Mouse (Mus musculus) midbrain, embryonic 10.5 days (tissue): ENCODE measurements around the gene Gpnmb. TPM values are rescaled to one million over a fixed set of nuclear protein-coding genes. Genes with fewer than 3 reads are reported as not detected.

Experiments used
- DNase-seq: peaks from one replicate; pipeline ENCODE4 v3.0.0-alpha.2; 2017; ENCODE audit warnings: low spot score
- H3K27ac ChIP-seq: fragments of 300-500 bp; sonication (generic); replicated peaks from 2 replicates; pipeline ENCODE4 v1.5.1; 2016; ENCODE audit warnings: mild to moderate bottlenecking
- H3K27me3 ChIP-seq: fragments of 300-500 bp; sonication (generic); 2 replicates; pipeline ENCODE4 v1.6.1; 2016; ENCODE audit warnings: low read depth, mild to moderate bottlenecking; ENCODE audit not compliant: poor library complexity, severe bottlenecking
- H3K36me3 ChIP-seq: fragments of 300-500 bp; sonication (generic); 2 replicates; pipeline ENCODE4 v1.6.1; 2016; ENCODE audit warnings: mild to moderate bottlenecking, moderate library complexity
- H3K4me1 ChIP-seq: fragments of 300-500 bp; sonication (generic); 2 replicates; pipeline ENCODE4 v1.6.1; 2016
- H3K4me3 ChIP-seq: fragments of 300-500 bp; sonication (generic); 2 replicates; pipeline ENCODE4 v1.5.1; 2016; ENCODE audit warnings: mild to moderate bottlenecking, moderate library complexity
- H3K9me3 ChIP-seq: fragments of 300-500 bp; sonication (generic); replicated peaks from 2 replicates; pipeline ENCODE4 v1.6.1; 2016; ENCODE audit warnings: mild to moderate bottlenecking
- WGBS: fragments of 180-500 bp; shearing (Covaris S2); methylation state at CpG from one replicate; pipeline ENCODE4 v1.1.7; 2016; 5-methylcytosine and 5-hydroxymethylcytosine counted together
- polyA plus RNA-seq: library from polyadenylated mRNA; unstranded; fragments of >200 nt; fragmentation: Nextera tagmentation; extraction: Ambion mirVana; gene quantifications from 2 replicates; pipeline ENCODE4 v1.2.1, GENCODE M21; 2016

Gpnmb gene
- polyA plus RNA-seq, 1 experiment from 2014 or later: 0.79 TPM

DNA sequence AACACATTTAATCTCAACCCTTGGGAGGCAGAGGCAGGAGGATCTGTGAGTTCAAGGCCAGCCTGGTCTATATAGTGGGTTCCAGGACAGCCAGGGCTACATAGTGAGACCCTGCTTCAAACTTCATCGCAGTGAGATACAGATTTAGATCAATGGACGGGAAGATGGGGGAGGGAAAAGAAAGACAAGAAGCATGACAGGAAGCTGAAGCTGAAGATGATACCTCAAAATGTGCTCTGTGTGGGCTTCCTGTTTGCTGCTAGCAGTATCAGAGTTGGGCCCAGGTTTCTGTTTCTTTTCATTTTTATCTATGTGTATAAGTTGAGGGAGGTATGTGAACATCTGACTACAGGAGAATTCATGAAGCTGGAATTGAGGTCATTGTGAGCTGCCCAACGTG is 22.9 kb upstream of the Gpnmb start:
- DNase-seq: no peak
- H3K4me3 ChIP-seq: no peak overlapping the region
- WGBS: 79% methylated on average over 3 of the region's 3 CpGs
- no peaks in the 10 kb centered on the region for H3K27me3 ChIP-seq
- H3K36me3 ChIP-seq: no peaks in the 10 kb centered on the region
- no peak overlapping the region for H3K27ac ChIP-seq
- 0 out of 2 replicates have a peak, but pooled peaks cover 5% of the 10 kb centered on the region for H3K9me3 ChIP-seq
- peaks cover 5% of the 10 kb centered on the region for H3K4me1 ChIP-seq

DNA sequence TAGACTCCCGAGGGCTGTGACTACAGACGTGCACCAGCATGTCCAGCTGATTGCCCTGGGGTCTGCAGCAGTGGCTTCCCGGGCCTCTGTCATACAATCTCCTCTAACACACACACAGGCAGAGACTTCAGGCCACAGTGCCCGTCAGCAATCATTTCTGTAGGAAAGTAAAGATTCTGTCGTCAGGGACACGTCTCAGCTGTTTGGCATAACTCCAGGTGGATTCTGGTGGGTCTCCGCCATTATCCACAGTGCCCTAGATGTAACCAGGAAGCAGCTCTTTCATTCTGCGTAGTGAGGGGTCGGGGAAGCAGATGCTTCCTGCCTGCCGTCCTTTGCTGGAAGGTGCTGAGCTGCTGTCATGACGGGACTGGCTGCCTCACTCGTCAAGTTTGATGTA is 19.2 kb upstream of the Gpnmb start:
- Histone ChIP-seq H3K9me3 (no peaks in the 10 kb centered on the region), H3K4me3 (no peak overlapping the region), H3K27me3 (no peaks in the 10 kb centered on the region), H3K36me3 (no peaks in the 10 kb centered on the region), H3K4me1 (peaks cover 7% of the 10 kb centered on the region; the same call in 1 of the 2 replicates), H3K27ac (no peak overlapping the region)
- no peak for DNase-seq
- 83% methylated on average over 12 of the region's 12 CpGs for WGBS

DNA sequence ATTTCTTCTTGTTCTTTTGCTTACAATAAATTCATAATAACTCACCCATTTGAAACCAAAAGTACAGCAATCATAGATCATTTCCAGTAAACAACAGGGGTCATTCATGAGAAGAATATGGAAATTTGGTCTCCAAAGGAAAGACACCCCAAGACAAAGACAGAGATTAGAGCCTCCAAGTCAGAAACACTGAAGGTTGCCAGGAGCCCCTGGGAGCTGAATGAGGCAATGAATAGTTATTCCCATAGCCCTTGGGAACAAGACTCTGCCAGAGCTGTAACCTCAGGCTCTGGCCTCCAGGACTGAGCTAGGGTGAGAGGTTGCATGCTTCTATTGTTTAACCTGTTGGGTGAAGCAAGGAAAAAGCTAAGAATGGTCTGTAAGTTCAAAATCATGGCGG is 17.0 kb upstream of the Gpnmb start:
- DNase-seq: no peak
- no peaks in the 10 kb centered on the region for H3K9me3 ChIP-seq
- 95% methylated on average over 1 of the region's 1 CpGs for WGBS
- no peaks in the 10 kb centered on the region for H3K27me3 ChIP-seq
- no peaks in the 10 kb centered on the region for H3K36me3 ChIP-seq
- no peak overlapping the region for H3K4me3 ChIP-seq
- peaks cover 7% of the 10 kb centered on the region; the same call in 1 of the 2 replicates for H3K4me1 ChIP-seq
- H3K27ac ChIP-seq: no peak overlapping the region

DNA sequence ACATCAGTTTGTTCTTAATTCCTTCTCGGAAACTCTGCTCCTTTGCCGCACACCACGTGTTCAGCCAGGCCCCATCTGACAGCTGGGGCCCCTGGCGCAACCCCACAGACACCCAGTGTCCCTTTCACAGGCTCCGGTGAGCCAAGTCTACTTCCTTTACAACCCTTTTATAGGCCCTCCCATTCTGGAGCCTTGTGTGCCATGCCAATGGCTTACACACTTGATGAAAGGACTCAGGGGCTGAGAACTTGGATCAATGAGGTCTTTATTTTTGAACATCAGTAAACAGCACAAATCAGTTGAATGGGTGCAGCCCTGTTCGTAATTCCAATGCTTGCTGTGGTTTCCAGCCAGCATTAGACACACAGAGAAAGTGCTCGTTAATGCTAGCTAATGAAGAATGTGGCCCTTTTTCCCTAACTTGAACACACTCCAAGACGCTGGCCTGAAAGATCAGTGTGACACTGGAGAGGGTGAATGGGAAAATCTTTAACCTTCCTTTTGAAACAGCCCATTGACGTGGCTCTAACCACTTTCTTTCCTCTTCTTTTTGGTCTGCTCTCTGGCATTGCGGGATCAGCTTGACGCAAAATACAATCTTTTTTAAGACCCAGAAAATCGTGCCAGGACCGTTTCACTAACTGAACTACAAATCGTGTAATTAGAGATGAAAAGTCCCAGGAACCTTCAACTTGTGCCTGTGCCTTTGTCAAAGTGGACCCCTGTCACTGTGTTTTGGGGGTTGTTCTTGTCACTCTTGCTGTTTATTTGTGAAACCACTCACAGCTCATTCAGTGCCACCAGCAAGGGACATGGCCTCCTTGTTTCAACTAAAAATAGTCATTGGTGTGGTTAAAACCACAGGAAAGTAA is 15.0 kb upstream of the Gpnmb start:
- Histone ChIP-seq H3K27ac (no peak overlapping the region), H3K36me3 (no peaks in the 10 kb centered on the region), H3K27me3 (no peaks in the 10 kb centered on the region), H3K4me3 (no peak overlapping the region), H3K9me3 (no peaks in the 10 kb centered on the region), H3K4me1 (peaks cover 7% of the 10 kb centered on the region; the same call in 1 of the 2 replicates)
- DNase-seq: no peak
- 78% methylated on average over 14 of the region's 14 CpGs for WGBS

DNA sequence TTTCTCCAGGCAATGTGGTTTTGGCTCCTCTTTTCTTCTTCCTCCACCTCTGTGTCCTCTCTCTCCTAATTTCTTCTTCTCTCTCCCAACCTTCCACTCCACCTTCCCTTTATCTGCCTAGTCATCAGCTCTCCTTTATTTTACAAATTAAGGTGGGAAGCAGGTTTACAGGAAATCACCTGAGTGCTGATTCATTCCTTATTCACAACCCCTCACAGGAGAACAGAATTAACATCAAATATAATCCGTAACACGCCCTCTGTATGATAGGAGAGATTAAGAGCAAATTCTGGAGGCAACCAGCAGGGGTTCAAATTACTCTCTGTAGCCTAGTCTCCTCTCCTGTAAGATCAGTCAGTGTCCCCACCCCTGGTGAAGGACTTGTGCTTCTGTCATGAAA is 14.0 kb upstream of the Gpnmb start:
- Histone ChIP-seq H3K4me3 (no peak overlapping the region), H3K9me3 (no peaks in the 10 kb centered on the region), H3K4me1 (peaks cover 7% of the 10 kb centered on the region; the same call in 1 of the 2 replicates), H3K27me3 (no peaks in the 10 kb centered on the region), H3K27ac (no peak overlapping the region), H3K36me3 (no peaks in the 10 kb centered on the region)
- DNase-seq: no peak
- 91% methylated on average over 2 of the region's 2 CpGs for WGBS

DNA sequence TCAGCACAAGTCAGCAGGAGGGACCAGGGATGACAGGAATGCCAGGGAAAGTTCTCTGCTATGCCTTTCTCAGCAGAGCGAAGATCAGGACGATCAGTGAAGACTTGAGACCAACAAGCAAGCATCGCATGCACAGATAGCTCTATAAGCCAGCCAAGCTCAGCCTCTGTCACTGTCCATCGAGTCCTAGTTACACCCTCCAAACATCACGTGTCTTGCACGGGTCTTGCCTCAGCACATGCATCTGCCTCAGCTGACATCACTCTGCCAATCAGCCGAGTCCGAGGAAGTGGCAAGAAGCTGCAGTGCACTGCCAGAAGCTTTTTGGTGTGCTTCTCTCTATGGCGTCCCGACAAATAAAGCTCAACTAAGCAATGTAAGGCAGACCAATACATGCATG is 13.0 kb upstream of the Gpnmb start:
- peaks cover 7% of the 10 kb centered on the region; the same call in 1 of the 2 replicates for H3K4me1 ChIP-seq
- 87% methylated on average over 10 of the region's 10 CpGs for WGBS
- no peak overlapping the region for H3K27ac ChIP-seq
- no peak for DNase-seq
- no peaks in the 10 kb centered on the region for H3K9me3 ChIP-seq
- no peak overlapping the region for H3K4me3 ChIP-seq
- no peaks in the 10 kb centered on the region for H3K27me3 ChIP-seq
- no peaks in the 10 kb centered on the region for H3K36me3 ChIP-seq

DNA sequence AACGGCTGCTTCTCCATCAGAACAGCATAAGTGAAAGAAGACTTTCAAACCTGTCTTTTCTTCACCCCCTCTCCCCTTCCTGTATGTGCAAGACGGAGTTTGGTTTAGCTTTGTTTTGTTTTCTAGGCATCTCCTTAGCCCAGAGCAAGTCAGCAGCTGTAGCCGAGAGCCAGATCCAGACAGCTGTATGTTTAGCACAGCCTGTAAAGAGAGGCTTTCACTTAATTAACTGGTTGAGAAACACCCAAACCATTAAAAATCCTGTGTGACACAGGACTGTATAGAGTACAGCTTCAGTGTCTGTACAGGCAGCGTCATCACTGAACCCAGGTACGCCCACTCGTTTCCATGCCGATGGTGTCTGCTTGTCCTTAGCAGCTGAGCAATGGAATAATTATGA is 11.1 kb upstream of the Gpnmb start:
- WGBS: 95% methylated on average over 7 of the region's 7 CpGs
- Histone ChIP-seq H3K9me3 (no peaks in the 10 kb centered on the region), H3K27me3 (no peaks in the 10 kb centered on the region), H3K4me1 (peaks cover 7% of the 10 kb centered on the region; the same call in 1 of the 2 replicates), H3K36me3 (no peaks in the 10 kb centered on the region), H3K27ac (no peak overlapping the region), H3K4me3 (no peak overlapping the region)
- no peak for DNase-seq

DNA sequence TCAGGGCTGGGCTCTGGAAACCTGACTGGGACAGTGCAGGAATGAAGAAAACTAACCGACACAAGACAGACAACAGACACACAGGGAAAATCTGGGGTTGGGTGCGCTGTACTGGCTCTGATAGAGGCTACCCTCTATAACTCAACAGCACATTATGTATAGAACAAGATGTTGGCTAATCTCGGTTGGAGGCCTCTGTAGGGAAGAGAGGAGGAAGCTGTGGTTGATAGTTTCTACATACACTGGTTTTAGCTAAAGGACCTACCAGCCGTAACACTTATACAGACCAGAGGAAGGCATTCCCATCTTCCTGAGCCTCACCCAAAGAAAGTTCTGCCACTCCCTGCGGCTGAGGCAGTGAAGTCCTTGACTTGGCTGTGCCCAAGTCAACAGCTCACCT is 9.8 kb upstream of the Gpnmb start:
- Histone ChIP-seq H3K9me3 (no peaks in the 10 kb centered on the region), H3K27me3 (no peaks in the 10 kb centered on the region), H3K27ac (no peak overlapping the region), H3K4me1 (no peaks in the 10 kb centered on the region), H3K36me3 (no peaks in the 10 kb centered on the region), H3K4me3 (no peak overlapping the region)
- WGBS: 95% methylated on average over 5 of the region's 5 CpGs
- DNase-seq: no peak

DNA sequence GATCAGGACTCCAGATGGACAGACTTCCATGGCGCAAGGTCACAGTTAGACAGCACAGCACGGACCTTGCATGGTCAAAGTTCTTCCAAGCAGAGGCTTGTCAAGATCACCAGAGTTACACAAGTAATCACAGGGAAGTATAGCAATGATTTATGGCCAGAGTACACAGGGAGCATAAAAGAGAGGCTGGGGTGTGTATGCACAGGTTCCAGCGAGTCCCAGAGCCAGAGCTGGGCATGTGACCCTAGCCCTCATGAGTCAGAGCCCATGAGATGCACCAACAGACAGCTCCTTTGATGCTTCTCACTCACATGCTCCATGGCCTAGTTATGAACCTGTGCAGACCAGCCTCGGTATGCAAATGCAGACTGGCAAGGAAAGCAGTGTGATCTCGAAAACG is 8.3 kb upstream of the Gpnmb start:
- H3K27me3 ChIP-seq: no peaks in the 10 kb centered on the region
- no peak overlapping the region for H3K27ac ChIP-seq
- no peaks in the 10 kb centered on the region for H3K36me3 ChIP-seq
- no peaks in the 10 kb centered on the region for H3K9me3 ChIP-seq
- H3K4me1 ChIP-seq: no peaks in the 10 kb centered on the region; the same call in 1 of the 2 replicates
- WGBS: 89% methylated on average over 6 of the region's 6 CpGs
- no peak for DNase-seq
- H3K4me3 ChIP-seq: no peak overlapping the region

DNA sequence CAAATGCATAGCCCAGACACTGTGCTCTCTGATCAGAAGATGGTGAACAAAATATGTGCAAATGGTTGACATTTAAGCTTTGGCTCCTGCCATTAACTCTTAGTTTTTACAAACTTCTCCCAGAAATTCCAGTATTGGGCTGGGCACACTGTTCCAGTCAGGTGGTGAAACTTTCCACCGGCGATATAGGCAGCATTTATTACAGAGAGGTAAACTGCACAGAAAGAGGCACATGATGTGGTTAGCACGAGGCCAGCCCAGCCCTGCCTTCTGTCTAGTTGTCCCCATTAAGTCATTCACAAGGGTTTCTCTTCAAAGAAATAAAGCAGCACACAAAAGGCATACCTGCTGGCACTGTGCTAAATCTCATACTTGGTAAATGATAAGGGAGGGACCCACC is 7.6 kb upstream of the Gpnmb start:
- H3K27ac ChIP-seq: no peak overlapping the region
- no peaks in the 10 kb centered on the region for H3K9me3 ChIP-seq
- WGBS: 91% methylated on average over 3 of the region's 3 CpGs
- H3K36me3 ChIP-seq: no peaks in the 10 kb centered on the region
- H3K4me1 ChIP-seq: no peaks in the 10 kb centered on the region; the same call in 1 of the 2 replicates
- H3K4me3 ChIP-seq: no peak overlapping the region
- no peaks in the 10 kb centered on the region for H3K27me3 ChIP-seq
- DNase-seq: no peak

DNA sequence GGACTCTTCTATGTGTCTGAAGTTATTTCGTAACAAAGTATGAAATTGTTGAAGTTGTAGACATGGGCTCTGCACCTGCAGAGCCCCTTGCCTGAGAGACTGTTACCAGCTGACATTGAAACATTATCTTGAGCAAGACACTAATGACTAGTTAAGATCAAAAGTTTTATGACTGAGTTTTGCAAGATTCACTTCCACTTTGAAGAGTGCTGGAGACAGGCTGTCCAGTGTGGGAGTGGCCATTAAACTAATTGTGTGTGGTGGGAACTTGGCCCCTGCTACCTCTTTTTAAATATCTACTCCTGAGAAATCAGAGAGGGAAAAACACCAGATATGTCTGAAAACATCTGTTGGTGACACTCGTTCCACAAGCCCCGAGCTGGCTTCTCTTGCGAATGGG is 5.1 kb upstream of the Gpnmb start:
- 90% methylated on average over 4 of the region's 4 CpGs for WGBS
- H3K27ac ChIP-seq: no peak overlapping the region
- H3K9me3 ChIP-seq: no peaks in the 10 kb centered on the region
- H3K27me3 ChIP-seq: peaks cover 11% of the 10 kb centered on the region
- no peaks in the 10 kb centered on the region for H3K36me3 ChIP-seq
- H3K4me3 ChIP-seq: no peak overlapping the region
- DNase-seq: no peak
- peaks cover under 1% of the 10 kb centered on the region; the same call in 1 of the 2 replicates for H3K4me1 ChIP-seq

DNA sequence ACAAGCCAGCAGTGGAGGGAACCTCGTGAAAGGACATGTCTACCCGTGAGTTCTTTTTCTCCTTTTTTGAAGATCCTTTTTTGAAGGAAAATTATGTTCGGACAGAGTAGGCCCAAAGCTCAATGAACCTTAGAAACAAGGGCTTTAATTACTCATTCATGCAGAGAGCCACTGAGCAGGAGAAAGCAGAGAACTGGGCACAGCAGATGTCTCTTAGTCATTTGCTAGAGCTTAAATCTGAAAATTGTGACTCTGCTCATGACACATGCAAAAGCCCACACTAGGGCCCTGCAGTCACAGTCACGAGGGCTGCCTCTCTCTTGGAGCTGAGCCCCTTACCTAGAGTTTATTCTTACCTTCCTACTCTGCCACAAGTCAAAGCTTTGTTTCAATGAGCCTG is 3.6 kb upstream of the Gpnmb start:
- H3K9me3 ChIP-seq: no peaks in the 10 kb centered on the region

DNA sequence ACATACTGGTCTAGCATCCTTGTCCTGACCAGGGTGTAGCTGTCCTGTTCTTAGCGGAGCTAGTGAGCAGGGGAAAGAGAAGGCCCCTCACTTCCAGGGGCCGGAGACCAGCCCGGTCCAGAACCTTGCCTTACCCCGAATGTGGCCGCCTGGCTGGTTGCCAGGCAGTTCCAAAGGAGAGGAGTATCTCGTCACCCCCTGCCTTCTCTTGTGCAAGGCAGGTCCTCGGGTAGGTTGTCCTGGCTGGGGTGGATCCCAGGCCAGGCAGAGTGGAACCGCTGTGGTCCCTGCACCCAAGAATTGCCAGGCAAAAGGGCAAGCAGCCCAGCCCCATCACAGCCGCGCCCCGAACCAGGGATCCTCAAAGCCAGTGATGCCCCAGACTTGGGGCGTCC is 919 bp downstream of the Gpnmb start:
- 0 out of 2 replicates have a peak overlapping the region, but pooled peaks have one; percentile 42 for H3K27ac ChIP-seq
- H3K4me1 ChIP-seq: peaks cover 15% of the 10 kb centered on the region
- H3K4me3 ChIP-seq: no peak overlapping the region
- H3K36me3 ChIP-seq: no peaks in the 10 kb centered on the region
- H3K27me3 ChIP-seq: peaks cover 27% of the 10 kb centered on the region
- no peaks in the 10 kb centered on the region for H3K9me3 ChIP-seq
- DNase-seq: no peak
- WGBS: 66% methylated on average over 12 of the region's 12 CpGs

More for the DNA sequence above, 3.6 kb upstream of the Gpnmb start:
- Histone ChIP-seq H3K4me1 (peaks cover 10% of the 10 kb centered on the region), H3K36me3 (no peaks in the 10 kb centered on the region), H3K27me3 (peaks cover 24% of the 10 kb centered on the region), H3K4me3 (no peak overlapping the region), H3K27ac (no peak overlapping the region)
- WGBS: 77% methylated on average over 4 of the region's 4 CpGs
- no peak for DNase-seq
